Mouse (Mus musculus) heart, embryonic 11.5 days (tissue): ENCODE data around the gene Slc23a2. TPM values are rescaled to one million over a fixed set of nuclear protein-coding genes. Genes with fewer than 3 reads are reported as not detected.

ENCODE experiments used
- ATAC-seq: fragments of 200-750 bp; cut with Nextera tagmentation; replicated peaks from 2 replicates; pipeline ENCODE4 v1.8.0; 2017; ENCODE audit warnings: moderate library complexity; ENCODE audit not compliant: insufficient number of reproducible peaks, low FRiP score, low TSS enrichment
- H3K27ac ChIP-seq: fragments of 300-500 bp; sonication (generic); 2 replicates; pipeline ENCODE4 v1.5.1; 2014; ENCODE audit warnings: mild to moderate bottlenecking, low read depth, low read length
- H3K27me3 ChIP-seq: fragments of 300-500 bp; sonication (generic); 2 replicates; pipeline ENCODE4 v1.6.1; 2014; ENCODE audit warnings: mild to moderate bottlenecking, low read length, mixed read lengths; ENCODE audit not compliant: control insufficient read depth, insufficient read depth
- H3K36me3 ChIP-seq: fragments of 300-500 bp; sonication (generic); 2 replicates; pipeline ENCODE4 v1.6.1; 2014; ENCODE audit warnings: mild to moderate bottlenecking, low read length, moderate library complexity, mixed read lengths; ENCODE audit not compliant: control insufficient read depth, insufficient read depth
- H3K4me1 ChIP-seq: fragments of 300-500 bp; sonication (generic); 2 replicates; pipeline ENCODE4 v1.6.1; 2014; ENCODE audit warnings: low read length; ENCODE audit not compliant: control insufficient read depth, insufficient read depth
- H3K4me2 ChIP-seq: fragments of 300-500 bp; sonication (generic); 2 replicates; pipeline ENCODE4 v1.6.1; 2014; ENCODE audit warnings: mild to moderate bottlenecking, moderate library complexity
- H3K4me3 ChIP-seq: fragments of 300-500 bp; sonication (generic); 2 replicates; pipeline ENCODE4 v1.5.1; 2014; ENCODE audit warnings: low read depth, low read length
- H3K9ac ChIP-seq: fragments of 300-500 bp; sonication (generic); 2 replicates; pipeline ENCODE4 v1.6.1; 2014; ENCODE audit warnings: mild to moderate bottlenecking, low read depth, low read length, moderate library complexity
- H3K9me3 ChIP-seq: fragments of 300-500 bp; sonication (generic); replicated peaks from 2 replicates; pipeline ENCODE4 v1.6.1; 2016; ENCODE audit warnings: low read length; ENCODE audit not compliant: control insufficient read depth
- WGBS: fragments of 180-500 bp; shearing (Covaris S2); extraction: QIAGEN DNeasy Blood & Tissue Kit; methylation state at CpG from one replicate; pipeline ENCODE4 v1.1.7; 2014; ENCODE audit not compliant: insufficient replicate concordance; 5-methylcytosine and 5-hydroxymethylcytosine counted together
- polyA plus RNA-seq: library from polyadenylated mRNA; unstranded; fragments of >200 nt; fragmentation: Nextera tagmentation; extraction: Ambion mirVana; gene quantifications from 2 replicates; pipeline ENCODE4 v1.2.1, GENCODE M21; 2014

Slc23a2 gene
- polyA plus RNA-seq, 1 experiment from 2014 or later = 8.7 TPM

GRCm38 (mm10) chr2:132102505-132103130 is 42.3 kb downstream of the Slc23a2 start:
- no peak overlapping the region for H3K27ac ChIP-seq
- WGBS = 69% methylated on average over 10 of the region's 10 CpGs
- no peak for ATAC-seq
- H3K36me3 ChIP-seq = no peaks in the 10 kb centered on the region
- H3K4me1 ChIP-seq = peaks cover 31% of the 10 kb centered on the region
- no peaks in the 10 kb centered on the region for H3K27me3 ChIP-seq
- no peak overlapping the region for H3K9ac ChIP-seq
- H3K4me2 ChIP-seq = peak overlapping the region; percentile 45
- H3K4me3 ChIP-seq = no peak overlapping the region
- H3K9me3 ChIP-seq = no peaks in the 10 kb centered on the region

GRCm38 (mm10) chr2:132098942-132099672 is 45.8 kb downstream of the Slc23a2 start:
- ATAC-seq = no peak
- WGBS = 68% methylated on average over 9 of the region's 9 CpGs

GRCm38 (mm10) chr2:132098365-132098764 is 46.5 kb downstream of the Slc23a2 start:
- Histone ChIP-seq H3K4me1 (peaks cover 12% of the 10 kb centered on the region; the same call in 1 of the 2 replicates), H3K27me3 (no peaks in the 10 kb centered on the region), H3K4me3 (no peak overlapping the region), H3K27ac (no peak overlapping the region), H3K9me3 (no peaks in the 10 kb centered on the region), H3K4me2 (no peak overlapping the region), H3K36me3 (no peaks in the 10 kb centered on the region), H3K9ac (no peak overlapping the region)
- WGBS = 92% methylated on average over 4 of the region's 4 CpGs
- ATAC-seq = no peak

More at GRCm38 (mm10) chr2:132098942-132099672, 45.8 kb downstream of the Slc23a2 start:
- Histone ChIP-seq H3K4me3 (no peak overlapping the region), H3K4me1 (peaks cover 16% of the 10 kb centered on the region; the same call in 1 of the 2 replicates), H3K9me3 (no peaks in the 10 kb centered on the region), H3K4me2 (no peak overlapping the region), H3K36me3 (no peaks in the 10 kb centered on the region), H3K9ac (no peak overlapping the region), H3K27me3 (no peaks in the 10 kb centered on the region), H3K27ac (no peak overlapping the region)

GRCm38 (mm10) chr2:132096582-132096981 is 48.3 kb downstream of the Slc23a2 start:
- Histone ChIP-seq H3K27me3 (no peaks in the 10 kb centered on the region), H3K9me3 (no peaks in the 10 kb centered on the region), H3K27ac (no peak overlapping the region), H3K4me1 (0 out of 2 replicates have a peak, but pooled peaks cover 4% of the 10 kb centered on the region), H3K4me3 (no peak overlapping the region), H3K36me3 (no peaks in the 10 kb centered on the region; the same call in 1 of the 2 replicates), H3K4me2 (no peak overlapping the region), H3K9ac (no peak overlapping the region)
- WGBS = 87% methylated on average over 4 of the region's 4 CpGs
- ATAC-seq = no peak

- Histone ChIP-seq H3K4me3 (no peak overlapping the region), H3K36me3 (no peaks in the 10 kb centered on the region; the same call in 1 of the 2 replicates), H3K4me1 (0 out of 2 replicates have a peak, but pooled peaks cover 4% of the 10 kb centered on the region), H3K4me2 (no peak overlapping the region), H3K27ac (no peak overlapping the region), H3K9me3 (no peaks in the 10 kb centered on the region), H3K9ac (no peak overlapping the region), H3K27me3 (no peaks in the 10 kb centered on the region)
- no peak for ATAC-seq
- WGBS = 79% methylated on average over 6 of the region's 6 CpGs
These were observed 49.1 kb downstream of the Slc23a2 start for GRCm38 (mm10) chr2:132095821-132096220.

GRCm38 (mm10) chr2:132094441-132095230 is 50.3 kb downstream of the Slc23a2 start:
- no peak overlapping the region for H3K4me2 ChIP-seq
- H3K27me3 ChIP-seq = no peaks in the 10 kb centered on the region
- no peaks in the 10 kb centered on the region for H3K9me3 ChIP-seq
- ATAC-seq = no peak
- WGBS = 76% methylated on average over 11 of the region's 11 CpGs
- no peak overlapping the region for H3K27ac ChIP-seq
- H3K9ac ChIP-seq = no peak overlapping the region
- H3K4me1 ChIP-seq = 0 out of 2 replicates have a peak, but pooled peaks cover 4% of the 10 kb centered on the region
- H3K4me3 ChIP-seq = no peak overlapping the region
- no peaks in the 10 kb centered on the region; the same call in 1 of the 2 replicates for H3K36me3 ChIP-seq

GRCm38 (mm10) chr2:132093739-132094138 is 51.2 kb downstream of the Slc23a2 start:
- Histone ChIP-seq H3K4me1 (0 out of 2 replicates have a peak, but pooled peaks cover 4% of the 10 kb centered on the region), H3K4me3 (no peak overlapping the region), H3K36me3 (no peaks in the 10 kb centered on the region; the same call in 1 of the 2 replicates), H3K9ac (no peak overlapping the region), H3K27ac (no peak overlapping the region), H3K27me3 (no peaks in the 10 kb centered on the region), H3K4me2 (no peak overlapping the region), H3K9me3 (no peaks in the 10 kb centered on the region)
- 75% methylated on average over 2 of the region's 2 CpGs for WGBS
- ATAC-seq = no peak

GRCm38 (mm10) chr2:132093298-132093697 is 51.6 kb downstream of the Slc23a2 start:
- 0 out of 2 replicates have a peak, but pooled peaks cover 4% of the 10 kb centered on the region for H3K4me1 ChIP-seq
- ATAC-seq = no peak
- no peak overlapping the region for H3K4me2 ChIP-seq
- H3K9me3 ChIP-seq = no peaks in the 10 kb centered on the region
- no peaks in the 10 kb centered on the region; the same call in 1 of the 2 replicates for H3K36me3 ChIP-seq
- no peak overlapping the region for H3K27ac ChIP-seq
- no peaks in the 10 kb centered on the region for H3K27me3 ChIP-seq
- 93% methylated on average over 1 of the region's 1 CpGs for WGBS
- H3K9ac ChIP-seq = no peak overlapping the region
- H3K4me3 ChIP-seq = no peak overlapping the region
